Mouse (Mus musculus) mouse embryonic stem cell (cell line): ENCODE measurements at regions not wholly inside any gene's neighbourhood (a gene's known extent, or its start where the extent isn't known, plus 50 kb on each side); places are given as distances from the start of the nearest gene placed in this dataset.
"Not testable (repeated sequence)": the region's sequence is repeated elsewhere in the genome, so short reads cannot be mapped to it uniquely, and the experiment has no call there.

Experiments used
- in situ Hi-C, 2 experiments: fragments of 300-500 bp; cut with MboI; formaldehyde crosslinking; loops; 1 replicate in 1 of 2; 3 replicates in 1 of 2; pipeline ENCODE4 v1.14.3; 2019 to 2020; ENCODE audit warnings: low sequenced_read_pairs in 2 of 2, low pct_unique_long_range_greater_than_20kb in 1 of 2, mixed read lengths in 1 of 2; ENCODE audit not compliant: unreplicated experiment in 1 of 2

GRCm38 (mm10) chr2:114723971-114724666, 69.4 kb upstream of the Dph6 start:
- in situ Hi-C loops, result no loop called here

- in situ Hi-C loops, result no loop called here
Observed at GRCm38 (mm10) chr2:114727197-114727596, 72.4 kb upstream of the Dph6 start.

GRCm38 (mm10) chr2:114734861-114735569, 80.3 kb upstream of the Dph6 start:
- in situ Hi-C loops, result no loop called here

- in situ Hi-C loops, result no loop called here
Observed at GRCm38 (mm10) chr2:114739421-114740212, 84.9 kb upstream of the Dph6 start.

- in situ Hi-C loops, result no loop called here
Observed at GRCm38 (mm10) chr2:114763276-114763675, 108.5 kb upstream of the Dph6 start.

- in situ Hi-C loops, result not testable (repeated sequence)
Observed at GRCm38 (mm10) chr2:114773723-114774122, 119.0 kb upstream of the Dph6 start.

- in situ Hi-C loops, result no loop called here
Observed at GRCm38 (mm10) chr2:114774278-114774677, 119.5 kb upstream of the Dph6 start.

GRCm38 (mm10) chr2:114775532-114775931, 120.8 kb upstream of the Dph6 start:
- in situ Hi-C loops, result no loop called here

GRCm38 (mm10) chr2:114776176-114776575, 121.4 kb upstream of the Dph6 start:
- in situ Hi-C loops, result no loop called here

GRCm38 (mm10) chr2:114782450-114782849, 127.7 kb upstream of the Dph6 start:
- in situ Hi-C loops, result no loop called here

- in situ Hi-C loops, result no loop called here
Observed at GRCm38 (mm10) chr2:114784191-114784590, 129.4 kb upstream of the Dph6 start.

GRCm38 (mm10) chr2:114788251-114788650, 133.5 kb upstream of the Dph6 start:
- in situ Hi-C loops, result no loop called here

GRCm38 (mm10) chr2:114796630-114797290, 142.0 kb upstream of the Dph6 start:
- in situ Hi-C loops, result no loop called here

- in situ Hi-C loops, result no loop called here
Observed at GRCm38 (mm10) chr2:114797291-114797650, 142.5 kb upstream of the Dph6 start.

- in situ Hi-C loops, result no loop called here
Observed at GRCm38 (mm10) chr2:114803241-114803640, 148.5 kb upstream of the Dph6 start.

GRCm38 (mm10) chr2:114803928-114804327, 149.2 kb upstream of the Dph6 start:
- in situ Hi-C loops, result no loop called here

GRCm38 (mm10) chr2:114805436-114806047, 150.8 kb upstream of the Dph6 start:
- in situ Hi-C loops, result no loop called here

GRCm38 (mm10) chr2:114808046-114808445, 153.3 kb upstream of the Dph6 start:
- in situ Hi-C loops, result no loop called here
